ENCODE assay signal across 17 mouse cellular contexts in genomic region chr10:43073281-43073680, GRCm38 (mm10).
DNase-seq lines count a peak whose midpoint lies in the region; ATAC-seq lines count a peak whose summit lies in the region.
"Had no signal": no experiment of that assay in that cellular context is flagged by ENCODE, and none has a peak within 500 bp of the region (broad histone marks: within the 10 kb centered on the region; RNA-seq: fewer than 3 reads in every experiment).

No protein-coding gene starts in this region.

- no peak overlapping the region for H3K9ac ChIP-seq in limb, embryonic 12.5 days (replicated peaks)
- no peak overlapping the region for H3K9ac ChIP-seq in forebrain, embryonic 11.5 days (ENCODE audit: low read length)
- no peak overlapping the region for H3K9ac ChIP-seq in hindbrain, embryonic 11.5 days (ENCODE audit: low read depth, low read length)
- H3K9ac ChIP-seq in neural tube, embryonic 14.5 days (replicated peaks; ENCODE audit: low read depth, low read length) = no peak overlapping the region
- H3K9ac ChIP-seq: liver, embryonic 15.5 days had no signal

- no peak overlapping the region for H3K4me3 ChIP-seq in limb, embryonic 12.5 days (replicated peaks)
- no peak overlapping the region for H3K4me3 ChIP-seq in limb, embryonic 10.5 days
- H3K4me3 ChIP-seq in forebrain, embryonic 11.5 days (ENCODE audit: low read depth, low read length) = no peak overlapping the region
- H3K4me3 ChIP-seq in hindbrain, embryonic 11.5 days (ENCODE audit: low read depth, low read length) = no peak overlapping the region
- H3K4me3 ChIP-seq in neural tube, embryonic 14.5 days (ENCODE audit: low read depth, low read length) = no peak overlapping the region
- H3K4me3 ChIP-seq: heart, adult 2 months; liver, embryonic 15.5 days had no signal

- no peak overlapping the region for H3K4me2 ChIP-seq in limb, embryonic 12.5 days
- H3K4me2 ChIP-seq in forebrain, embryonic 11.5 days (ENCODE audit: low read depth, low read length, severe bottlenecking) = no peak overlapping the region
- no peak overlapping the region for H3K4me2 ChIP-seq in hindbrain, embryonic 11.5 days (replicated peaks; ENCODE audit: low read depth, low read length)
- H3K4me2 ChIP-seq in neural tube, embryonic 14.5 days (ENCODE audit: low read depth, low read length) = no peak overlapping the region
- H3K4me2 ChIP-seq: liver, embryonic 15.5 days had no signal

- 59% methylated on average over 8 of the region's 8 CpGs for WGBS in limb, embryonic 12.5 days
- WGBS in limb, embryonic 10.5 days = 78% methylated on average over 8 of the region's 8 CpGs
- WGBS in forebrain, embryonic 11.5 days = 62% methylated on average over 8 of the region's 8 CpGs
- WGBS in hindbrain, embryonic 11.5 days = 43% methylated on average over 8 of the region's 8 CpGs
- 34% methylated on average over 8 of the region's 8 CpGs for WGBS in neural tube, embryonic 14.5 days

- peaks cover 26% of the 10 kb centered on the region for H3K4me1 ChIP-seq in limb, embryonic 12.5 days (replicated peaks)
- no peaks in the 10 kb centered on the region for H3K4me1 ChIP-seq in limb, embryonic 10.5 days
- H3K4me1 ChIP-seq in forebrain, embryonic 11.5 days (replicated peaks; ENCODE audit: control insufficient read depth, insufficient read depth, low read length) = 0 out of 2 replicates have a peak, but pooled peaks cover 4% of the 10 kb centered on the region
- no peaks in the 10 kb centered on the region; the same call in 1 of the 2 replicates for H3K4me1 ChIP-seq in hindbrain, embryonic 11.5 days (replicated peaks; ENCODE audit: control insufficient read depth, insufficient read depth, low read length)
- H3K4me1 ChIP-seq in neural tube, embryonic 14.5 days (ENCODE audit: control insufficient read depth, insufficient read depth, low read length) = peaks cover 18% of the 10 kb centered on the region
- H3K4me1 ChIP-seq: liver, embryonic 15.5 days had no signal

- no peaks in the 10 kb centered on the region for H3K27me3 ChIP-seq in limb, embryonic 12.5 days
- H3K27me3 ChIP-seq in limb, embryonic 10.5 days (ENCODE audit: low read depth, poor library complexity, severe bottlenecking) = no peaks in the 10 kb centered on the region
- no peaks in the 10 kb centered on the region for H3K27me3 ChIP-seq in forebrain, embryonic 11.5 days (ENCODE audit: control insufficient read depth, insufficient read depth, low read length)
- no peaks in the 10 kb centered on the region for H3K27me3 ChIP-seq in hindbrain, embryonic 11.5 days (ENCODE audit: control insufficient read depth, insufficient read depth, low read length)
- H3K27me3 ChIP-seq in neural tube, embryonic 14.5 days (ENCODE audit: control insufficient read depth, insufficient read depth, low read length) = no peaks in the 10 kb centered on the region
- H3K27me3 ChIP-seq: liver, embryonic 15.5 days had no signal

- DNase-seq in limb, embryonic 10.5 days (ENCODE audit: low spot score) = no peak
- no peak for DNase-seq in forebrain, embryonic 11.5 days (ENCODE audit: low spot score)
- no peak for DNase-seq in hindbrain, embryonic 11.5 days (ENCODE audit: low spot score)
- no peak for DNase-seq in ovary, postnatal 14 days (ENCODE audit: low spot score)
- DNase-seq in kidney, postnatal 4 days = no peak
- DNase-seq in spleen, postnatal 10 days (ENCODE audit: low spot score in 2 of 2) = no peak
- DNase-seq: adrenal gland, postnatal 36 days; cerebellum, postnatal 25 days; heart, adult 2 months; kidney, adult 11 months; left cerebral cortex, postnatal 4 days; thymus, postnatal 25 days had no signal

- no peaks in the 10 kb centered on the region for H3K9me3 ChIP-seq in limb, embryonic 12.5 days
- no peaks in the 10 kb centered on the region for H3K9me3 ChIP-seq in limb, embryonic 10.5 days (replicated peaks)
- H3K9me3 ChIP-seq in forebrain, embryonic 11.5 days (ENCODE audit: control insufficient read depth, low read length) = no peaks in the 10 kb centered on the region
- H3K9me3 ChIP-seq in hindbrain, embryonic 11.5 days (ENCODE audit: control insufficient read depth, low read length) = no peaks in the 10 kb centered on the region
- H3K9me3 ChIP-seq in neural tube, embryonic 14.5 days (ENCODE audit: control insufficient read depth, low read length) = no peaks in the 10 kb centered on the region
- H3K9me3 ChIP-seq: liver, embryonic 15.5 days had no signal

- ATAC-seq in limb, embryonic 12.5 days (ENCODE audit: insufficient number of reproducible peaks, insufficient read depth, low FRiP score, low TSS enrichment, low read depth) = no peak
- ATAC-seq in forebrain, embryonic 11.5 days (replicated peaks; ENCODE audit: low FRiP score) = no peak
- ATAC-seq in hindbrain, embryonic 11.5 days (ENCODE audit: low FRiP score) = peak; percentile 51; the same call in 1 of the 2 replicates
- ATAC-seq in neural tube, embryonic 14.5 days (ENCODE audit: low read depth) = 0 out of 2 replicates have a peak, but pooled peaks have one; percentile 55
- ATAC-seq: activated CD4-positive, CD25-positive, alpha-beta regulatory T cell, adult 4 months; CD4-positive, CD25-positive, alpha-beta regulatory T cell, adult 4 months had no signal

- H3K27ac ChIP-seq in limb, embryonic 12.5 days = 0 out of 2 replicates have a peak overlapping the region, but pooled peaks have one; percentile 41
- no peak overlapping the region for H3K27ac ChIP-seq in limb, embryonic 10.5 days
- H3K27ac ChIP-seq in forebrain, embryonic 11.5 days (ENCODE audit: low read depth, low read length) = peak overlapping the region; percentile 7; the same call in 1 of the 2 replicates
- H3K27ac ChIP-seq in hindbrain, embryonic 11.5 days (ENCODE audit: low read depth, low read length) = no peak overlapping the region
- H3K27ac ChIP-seq in neural tube, embryonic 14.5 days (ENCODE audit: low read depth, low read length) = peak overlapping the region; percentile 1; the same call in 1 of the 2 replicates
- H3K27ac ChIP-seq: heart, adult 2 months; liver, embryonic 15.5 days had no signal

- H3K36me3 ChIP-seq in limb, embryonic 12.5 days = no peaks in the 10 kb centered on the region; the same call in 1 of the 2 replicates
- no peaks in the 10 kb centered on the region for H3K36me3 ChIP-seq in limb, embryonic 10.5 days
- H3K36me3 ChIP-seq in forebrain, embryonic 11.5 days (ENCODE audit: control insufficient read depth, insufficient read depth, low read length) = no peaks in the 10 kb centered on the region
- H3K36me3 ChIP-seq in hindbrain, embryonic 11.5 days (ENCODE audit: control insufficient read depth, insufficient read depth, low read length) = no peaks in the 10 kb centered on the region
- no peaks in the 10 kb centered on the region for H3K36me3 ChIP-seq in neural tube, embryonic 14.5 days (ENCODE audit: control insufficient read depth, insufficient read depth, low read length)
- H3K36me3 ChIP-seq: liver, embryonic 15.5 days had no signal

Comparison
In these comparisons a context has a peak if more than half of its experiments do, and no peak if none do; other contexts are left out.
1. H3K27ac ChIP-seq: peak in limb, embryonic 12.5 days (single experiment), forebrain, embryonic 11.5 days (single experiment) and neural tube, embryonic 14.5 days (single experiment); none in limb, embryonic 10.5 days (single experiment) and hindbrain, embryonic 11.5 days (single experiment).
2. ATAC-seq: peak in hindbrain, embryonic 11.5 days (single experiment) and neural tube, embryonic 14.5 days (single experiment); none in limb, embryonic 12.5 days (single experiment) and forebrain, embryonic 11.5 days (single experiment).